Mouse (Mus musculus): ENCODE results near the gene Arl5b.

Gene Arl5b

DNA sequence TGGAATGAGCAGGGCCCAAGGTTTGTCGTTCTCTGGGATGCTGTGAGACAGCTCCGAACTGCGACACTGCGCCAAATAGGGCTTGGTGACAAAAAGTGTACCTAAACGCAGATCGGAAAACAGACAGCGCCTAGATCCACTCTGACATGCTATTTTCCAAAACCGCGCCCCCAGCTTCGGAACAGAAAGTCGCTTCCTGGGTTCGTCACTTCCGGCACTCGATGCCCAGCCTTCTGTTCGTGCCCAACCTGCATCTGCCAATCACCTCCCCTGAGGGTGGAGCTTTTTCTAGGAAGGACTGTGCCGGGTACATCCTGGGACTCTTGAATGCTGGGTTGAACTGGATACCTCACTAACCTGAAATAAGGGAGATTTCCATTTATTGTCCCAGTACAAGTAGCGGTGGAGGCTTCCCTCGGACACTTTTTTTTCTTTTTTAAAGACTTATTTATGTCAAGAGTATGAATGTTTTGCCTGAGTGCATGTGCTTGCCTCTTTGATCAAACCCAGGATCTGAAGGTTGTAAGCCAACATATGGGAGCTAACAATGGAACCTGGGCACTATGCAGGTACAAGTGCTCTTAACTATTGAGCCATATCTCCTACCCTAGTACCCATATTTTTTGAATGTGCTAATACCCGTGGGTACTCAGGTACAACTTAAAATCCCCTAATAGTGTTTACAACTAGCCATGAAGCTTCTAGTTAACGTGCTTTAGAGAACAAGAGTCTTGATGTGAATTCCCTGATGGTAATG is at the start of gene Arl5b:
Arl5b (plus strand) TSS at position 279 of the 757 bp plus-strand sequence.
- peak; percentile 96 to 97 for DNase-seq

GRCm38 (mm10) chr2:15007531-15007930 is 41.7 kb upstream of the Arl5b start:
- no peak for DNase-seq

GRCm38 (mm10) chr2:15008072-15008471 is 41.1 kb upstream of the Arl5b start:
- no peak for DNase-seq

GRCm38 (mm10) chr2:15026817-15027216 is 22.4 kb upstream of the Arl5b start:
- DNase-seq: peak in 1 of 2 experiments; percentile 43

DNA sequence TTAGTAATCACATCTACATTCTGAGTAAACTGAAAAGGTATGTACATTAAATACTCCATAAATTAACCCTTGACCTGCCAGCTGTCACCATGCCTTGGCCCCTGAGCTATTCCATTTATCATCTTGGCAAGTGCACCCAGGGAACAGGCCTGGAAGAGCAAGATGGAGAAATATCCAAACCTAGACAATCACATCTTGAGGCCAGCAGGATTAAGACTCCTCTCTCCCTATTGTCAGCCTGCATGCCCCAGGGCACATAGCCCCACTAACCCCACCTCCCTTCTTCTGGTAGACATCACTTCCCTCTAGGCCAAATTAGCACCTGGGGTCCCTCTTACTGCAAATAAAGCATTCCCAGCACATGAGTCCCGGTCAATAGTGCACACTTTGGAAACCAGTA is 21.4 kb upstream of the Arl5b start:
- DNase-seq: no peak

DNA sequence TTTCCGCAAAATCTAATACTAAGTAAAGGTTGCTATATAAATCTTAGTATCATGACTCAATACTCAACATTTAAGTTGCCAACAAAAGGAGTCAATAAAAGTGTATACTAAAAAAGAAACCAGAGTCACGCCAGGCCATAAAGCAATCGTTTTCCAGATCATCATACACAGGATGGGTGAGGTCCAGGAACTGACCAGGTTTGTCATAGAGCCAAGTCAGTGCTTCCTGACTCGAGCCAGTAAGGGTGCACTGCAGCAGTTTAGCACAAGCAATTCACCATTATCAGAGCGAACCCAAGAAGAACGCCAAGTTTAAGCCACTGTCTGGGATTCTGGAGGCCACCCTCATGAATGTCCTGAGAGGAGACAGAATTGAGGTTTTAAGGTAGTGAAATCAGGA is 10.5 kb upstream of the Arl5b start:
- DNase-seq: peak; percentile 56 to 76

GRCm38 (mm10) chr2:15040326-15040725 is 8.9 kb upstream of the Arl5b start:
- DNase-seq: peak; percentile 12 to 24

DNA sequence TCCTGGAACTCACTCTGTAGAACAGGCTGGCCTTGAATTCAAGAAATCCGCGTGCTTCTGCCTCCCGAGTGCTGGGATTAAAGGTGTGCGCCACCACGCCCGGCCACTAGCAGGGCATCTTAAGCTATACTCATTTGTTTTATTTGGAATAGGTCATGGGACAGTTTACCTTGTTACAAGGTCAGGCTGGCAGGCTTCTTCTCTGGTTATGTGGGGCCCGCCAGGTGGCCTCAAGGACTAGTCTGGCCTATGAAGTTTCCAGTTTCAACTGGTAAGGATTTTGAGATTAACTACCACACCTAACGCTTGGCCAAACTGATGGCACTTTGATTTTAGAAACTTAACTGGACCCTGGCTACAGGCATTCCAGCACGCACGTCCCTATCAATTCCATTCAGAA is 5.3 kb downstream of the Arl5b start:
- DNase-seq: peak in 1 of 2 experiments; percentile 13

- peak; percentile 96 to 98 for DNase-seq
Observed at GRCm38 (mm10) chr2:15054945-15055637, 5.9 kb downstream of the Arl5b start, which contains the start of gene Nsun6. TSS of gene Nsun6 (minus strand) at chr2:15055069.

DNA sequence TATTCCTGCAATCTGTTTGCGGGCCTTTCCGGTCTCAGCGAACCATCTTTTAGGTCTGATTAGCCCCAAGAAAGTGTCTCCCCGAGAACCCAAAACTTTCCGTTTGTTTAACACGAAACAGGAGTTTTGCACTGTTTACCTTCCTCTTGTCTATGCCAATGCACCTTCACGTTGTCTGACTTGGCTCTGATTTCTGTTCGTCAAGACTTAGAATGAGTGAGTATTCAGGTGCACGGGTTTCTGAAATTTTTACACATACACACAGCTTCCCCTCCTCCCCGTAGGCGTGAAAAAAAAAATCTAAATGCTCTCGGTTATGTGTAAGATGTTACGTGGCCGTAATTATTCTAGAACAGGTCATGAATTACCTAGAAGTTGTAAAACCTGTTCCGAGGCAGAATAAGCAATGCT is 6.6 kb downstream of the Arl5b start:
- peak in 1 of 2 experiments; percentile 29 for DNase-seq

DNA sequence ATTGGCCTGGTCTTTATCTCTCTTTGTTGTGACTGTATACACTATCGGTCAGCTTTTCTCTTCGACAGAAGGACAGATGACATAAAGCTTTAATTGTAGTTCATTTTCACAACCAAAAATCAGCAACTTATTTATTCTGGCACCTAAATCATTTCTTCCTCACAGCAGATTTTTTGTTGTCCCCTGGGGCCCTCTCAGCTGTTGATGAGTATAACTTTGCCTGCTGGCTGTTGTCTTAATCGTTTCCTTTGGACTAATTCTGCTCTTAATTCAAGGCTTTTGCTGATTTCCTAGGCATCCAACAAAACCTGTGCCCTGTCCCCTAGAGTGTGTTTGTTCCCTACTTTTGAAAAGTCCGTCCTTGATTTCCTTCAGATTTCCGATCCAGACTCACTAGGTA is 9.0 kb downstream of the Arl5b start:
- no peak for DNase-seq

GRCm38 (mm10) chr2:15060856-15061255 is 11.7 kb downstream of the Arl5b start:
- DNase-seq: no peak

DNA sequence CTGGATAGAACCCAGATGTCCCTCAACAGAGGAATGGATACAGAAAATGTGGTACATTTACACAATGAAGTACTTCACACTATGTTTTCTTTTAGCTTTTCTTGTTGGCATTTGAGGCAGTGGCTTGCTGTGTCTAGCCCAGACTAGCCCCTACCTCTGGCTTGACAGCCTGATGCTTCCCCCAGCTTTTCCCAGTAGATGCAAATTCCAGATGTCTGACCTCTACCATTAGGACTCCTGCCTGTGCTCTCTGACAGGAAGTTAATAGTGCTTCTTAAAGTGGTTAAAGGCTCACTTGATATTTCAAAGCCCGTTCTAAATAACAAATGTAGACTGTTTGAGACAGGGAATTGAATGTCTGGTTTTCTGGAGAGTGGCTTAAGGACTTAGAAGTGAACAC is 14.6 kb downstream of the Arl5b start:
- no peak for DNase-seq

GRCm38 (mm10) chr2:15064380-15065269 is 15.4 kb downstream of the Arl5b start:
- DNase-seq: no peak

- DNase-seq: no peak
Observed at GRCm38 (mm10) chr2:15065447-15065846, 16.3 kb downstream of the Arl5b start.

- no peak for DNase-seq
Observed at GRCm38 (mm10) chr2:15067091-15067490, 17.9 kb downstream of the Arl5b start.

GRCm38 (mm10) chr2:15083702-15084101 is 34.5 kb downstream of the Arl5b start:
- DNase-seq: no peak

- DNase-seq: no peak
Observed at GRCm38 (mm10) chr2:15087308-15087707, 38.1 kb downstream of the Arl5b start.

DNA sequence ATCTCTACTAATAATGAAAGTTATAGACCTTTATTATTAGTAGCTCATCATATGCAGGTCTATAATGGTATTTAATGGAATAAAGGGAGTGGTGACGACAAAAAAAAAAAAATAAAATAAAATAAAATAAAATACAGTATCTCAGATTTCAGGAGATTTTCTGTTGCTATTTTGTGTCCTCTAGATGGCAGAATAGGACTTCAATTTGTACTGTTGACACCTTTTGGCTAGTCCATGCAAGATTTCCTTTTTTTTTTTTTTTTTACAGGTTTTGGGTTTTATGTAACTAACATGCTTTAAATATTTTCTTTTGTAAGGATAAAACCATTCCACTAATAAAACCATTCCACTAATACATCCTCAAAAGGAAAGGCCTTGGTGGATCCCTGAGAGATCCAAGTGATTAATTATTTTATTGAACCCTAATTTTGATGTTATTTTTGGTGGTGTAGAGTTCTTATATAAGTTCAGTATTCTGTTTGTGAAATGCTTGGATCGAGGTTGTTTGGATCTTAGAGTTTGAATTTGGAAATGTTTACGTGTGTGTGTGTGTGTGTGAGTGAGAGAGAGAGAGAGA is 47.4 kb downstream of the Arl5b start:
- no peak for DNase-seq

DNA sequence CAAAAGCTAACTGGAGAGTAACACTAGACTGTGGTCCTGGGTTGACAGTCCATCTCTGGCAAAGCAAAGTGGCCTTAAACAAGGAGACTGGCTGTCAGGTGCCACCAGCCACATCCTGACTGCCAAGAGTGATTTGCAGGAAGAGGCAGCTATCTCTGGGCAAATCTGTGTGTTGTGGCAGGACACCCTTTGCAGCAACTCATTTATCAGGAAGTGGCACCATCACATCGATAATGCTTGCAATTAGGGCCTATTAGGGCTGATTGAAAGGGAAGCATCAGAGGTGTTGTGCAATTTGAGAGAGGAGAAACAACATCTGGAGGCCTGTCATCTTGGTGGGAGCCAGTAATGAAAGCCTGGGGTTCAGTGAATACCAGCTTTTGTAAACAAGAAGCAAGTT is 55.2 kb downstream of the Arl5b start:
- DNase-seq: no peak

GRCm38 (mm10) chr2:15111290-15111689 is 62.1 kb downstream of the Arl5b start:
- DNase-seq: no peak

- no peak for DNase-seq
Observed at GRCm38 (mm10) chr2:15111808-15112440, 62.7 kb downstream of the Arl5b start.

All from lung, adult 18-20 months (tissue).